Mouse (Mus musculus) Muller cell, postnatal 12 days (primary cell): Measurements from ENCODE around the gene Hist1h4c.
A peak's percentile ranks its signal among the peaks of the same experiment; 100 is the strongest.

ENCODE experiments used
- DNase-seq: peaks from one replicate; pipeline ENCODE4 v3.0.0-alpha.2; 2015; ENCODE audit errors: inconsistent ontology term

The Hist1h4c gene

GRCm38 (mm10) chr13:23698300-23698693 is at the start of gene Hist1h4c:
Hist1h4c (minus strand) TSS chr13:23698454.
- DNase-seq: peak; percentile 98

DNA sequence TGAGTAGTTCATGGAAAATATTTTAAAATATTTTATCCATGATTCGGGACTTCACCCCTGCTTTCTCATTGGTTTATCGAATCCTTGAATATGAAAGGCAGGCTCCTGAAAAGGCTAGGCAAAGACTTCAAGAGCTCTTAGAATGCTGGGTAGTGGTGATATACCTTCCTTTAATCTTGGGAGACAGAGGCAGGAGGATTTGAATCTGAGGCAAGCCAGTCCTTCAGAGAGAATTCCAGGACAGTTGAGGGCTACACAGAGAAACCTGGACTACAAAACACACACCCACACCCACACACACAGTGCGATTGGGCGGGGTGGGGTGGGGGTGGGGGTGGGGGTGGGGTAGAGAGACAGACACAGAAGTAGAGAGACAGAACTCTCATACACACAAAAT is 49.6 kb upstream of the Hist1h4c start:
- DNase-seq: no peak

GRCm38 (mm10) chr13:23747081-23747891 is 49.0 kb upstream of the Hist1h4c start:
- DNase-seq: peak; percentile 55

DNA sequence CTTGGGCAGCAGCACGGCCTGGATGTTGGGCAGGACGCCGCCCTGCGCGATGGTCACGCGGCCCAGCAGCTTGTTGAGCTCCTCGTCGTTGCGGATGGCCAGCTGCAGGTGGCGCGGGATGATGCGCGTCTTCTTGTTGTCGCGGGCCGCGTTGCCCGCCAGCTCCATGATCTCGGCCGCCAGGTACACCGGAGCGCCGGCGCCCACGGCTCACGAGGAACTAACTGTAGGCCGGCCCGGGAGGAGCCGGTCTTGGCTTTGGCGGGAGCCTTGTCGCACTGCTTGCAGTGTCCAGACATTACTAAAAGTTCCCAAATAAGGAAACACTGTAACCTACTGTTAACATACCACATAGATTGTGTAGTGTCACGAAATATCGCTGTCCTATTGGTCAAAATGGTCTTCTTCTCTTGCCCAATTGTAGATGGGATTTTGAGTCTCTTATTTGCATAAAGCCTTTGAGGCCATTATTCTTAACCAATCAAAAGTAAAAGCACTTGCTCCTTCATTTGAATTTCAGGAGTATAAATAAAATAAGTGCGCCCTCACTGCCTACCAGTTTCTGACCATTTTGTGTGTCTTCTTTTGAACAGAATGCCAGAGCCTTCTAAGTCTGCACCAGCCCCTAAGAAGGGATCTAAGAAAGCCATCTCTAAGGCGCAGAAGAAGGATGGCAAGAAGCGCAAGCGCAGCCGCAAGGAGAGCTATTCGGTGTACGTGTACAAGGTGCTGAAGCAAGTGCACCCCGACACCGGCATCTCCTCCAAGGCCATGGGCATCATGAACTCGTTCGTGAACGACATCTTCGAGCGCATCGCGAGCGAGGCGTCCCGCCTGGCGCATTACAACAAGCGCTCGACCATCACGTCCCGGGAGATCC is 48.2 kb upstream of the Hist1h4c start, which contains the start of gene Hist1h2bb:
Gene Hist1h2bb (plus strand): TSS at position 534 of the 880 bp plus-strand sequence.
- peak; percentile 94 for DNase-seq

DNA sequence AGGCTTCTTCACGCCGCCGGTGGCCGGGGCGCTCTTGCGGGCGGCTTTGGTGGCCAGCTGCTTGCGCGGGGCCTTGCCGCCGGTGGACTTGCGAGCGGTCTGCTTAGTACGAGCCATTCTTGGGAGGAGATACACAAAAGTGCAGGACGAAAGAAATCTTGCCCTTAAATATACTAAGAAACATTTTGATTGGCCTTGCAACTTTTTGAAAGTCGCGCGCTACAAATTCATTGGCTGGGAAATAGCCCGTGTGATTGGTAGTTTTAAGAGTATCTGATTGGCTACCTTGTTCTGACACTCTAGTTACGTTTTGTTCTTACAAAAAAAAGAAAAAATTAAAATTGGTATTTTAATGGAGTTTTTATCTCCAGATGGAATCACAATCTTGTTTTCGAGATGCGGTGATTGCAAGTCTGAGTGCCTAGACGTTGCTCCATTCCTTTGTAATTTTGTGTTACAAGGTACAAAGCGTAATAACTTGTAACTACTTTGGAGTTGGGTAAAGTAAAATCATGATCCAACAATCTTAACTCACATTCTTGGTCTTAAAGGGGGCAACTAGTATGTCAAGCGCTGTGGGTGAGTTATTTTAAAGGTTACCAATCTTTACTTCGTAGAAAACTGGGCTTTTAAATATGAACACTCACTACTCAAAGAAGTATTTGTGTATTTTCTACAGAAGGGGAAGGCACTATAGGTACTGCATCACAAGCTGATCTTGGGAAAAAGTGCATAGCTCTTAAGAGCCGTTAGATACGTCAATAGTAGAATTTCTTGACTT is 47.3 kb upstream of the Hist1h4c start, which contains the start of gene Hist1h3c:
Gene Hist1h3c (minus strand): TSS at position 222 of the 781 bp plus-strand sequence.
- peak; percentile 91 for DNase-seq

DNA sequence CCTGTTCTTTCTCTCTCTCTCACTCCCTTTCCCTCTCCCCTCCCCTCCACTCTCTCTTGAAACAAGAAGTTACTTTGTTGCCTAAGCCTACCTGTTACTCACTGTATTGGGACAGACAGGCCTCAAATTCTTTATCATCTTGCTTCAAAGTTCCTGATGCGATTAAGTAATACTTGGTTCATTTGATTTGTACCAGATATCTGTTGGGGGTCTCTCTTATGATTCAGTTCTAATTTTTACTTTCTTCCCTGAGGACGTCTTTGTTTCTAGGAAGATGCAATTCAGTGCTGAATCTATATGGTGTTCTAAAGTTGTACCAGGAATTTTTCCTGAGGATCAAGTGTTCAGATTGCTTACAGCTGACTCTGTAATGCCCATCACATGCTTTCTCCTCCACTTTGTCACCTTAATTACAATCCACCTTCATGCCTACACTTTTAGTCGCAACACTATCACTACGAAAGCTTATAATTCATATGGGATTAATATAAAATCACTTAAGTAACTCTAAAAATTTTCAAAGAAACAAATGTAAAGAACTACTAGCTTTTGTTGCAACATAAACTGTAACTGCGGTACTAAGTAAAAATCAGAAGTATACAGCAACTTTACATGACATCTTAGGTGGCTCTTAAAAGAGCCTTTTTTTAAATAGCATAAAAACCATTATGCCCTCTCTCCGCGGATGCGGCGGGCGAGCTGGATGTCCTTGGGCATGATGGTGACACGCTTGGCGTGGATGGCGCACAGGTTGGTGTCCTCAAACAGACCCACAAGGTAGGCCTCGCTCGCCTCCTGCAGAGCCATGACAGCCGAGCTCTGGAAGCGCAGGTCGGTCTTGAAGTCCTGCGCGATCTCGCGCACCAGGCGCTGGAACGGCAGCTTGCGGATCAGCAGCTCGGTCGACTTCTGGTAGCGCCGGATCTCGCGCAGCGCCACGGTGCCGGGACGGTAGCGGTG is 46.4 kb upstream of the Hist1h4c start:
- peak; percentile 17 for DNase-seq

GRCm38 (mm10) chr13:23743963-23744362 is 45.7 kb upstream of the Hist1h4c start:
- DNase-seq: no peak

- no peak for DNase-seq
These were observed 45.0 kb upstream of the Hist1h4c start for GRCm38 (mm10) chr13:23743215-23743614.

- no peak for DNase-seq
These were observed 43.8 kb upstream of the Hist1h4c start for GRCm38 (mm10) chr13:23742007-23742406.

GRCm38 (mm10) chr13:23740910-23741309 is 42.7 kb upstream of the Hist1h4c start:
- no peak for DNase-seq

DNA sequence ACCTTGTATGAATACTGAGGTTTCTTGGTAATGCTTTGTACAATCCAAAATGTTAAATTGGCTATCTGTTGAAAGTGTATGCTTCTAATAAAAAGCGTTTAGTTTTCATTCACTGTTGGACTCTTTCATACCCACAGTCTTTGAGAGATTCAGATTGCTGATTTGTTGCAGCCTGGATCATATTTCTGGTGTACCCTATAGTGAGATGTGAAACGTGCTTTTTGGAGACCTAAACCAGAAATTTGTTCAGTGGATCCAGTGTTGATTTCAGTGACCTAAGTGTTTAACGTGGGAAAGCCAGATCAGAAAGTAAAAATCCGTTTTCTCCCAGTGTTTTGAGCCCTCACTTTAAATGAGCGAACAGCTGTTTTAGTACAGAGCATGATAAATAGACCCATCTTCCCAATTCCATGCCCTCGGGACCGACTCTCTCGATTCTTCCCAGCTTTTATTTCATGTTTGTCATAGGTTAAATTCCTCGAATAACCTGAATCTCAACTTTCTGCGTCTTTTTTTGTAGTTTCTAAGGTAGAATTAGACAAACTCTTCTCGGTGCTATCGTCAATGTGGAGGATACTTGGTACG is 42.1 kb upstream of the Hist1h4c start:
- DNase-seq: no peak

GRCm38 (mm10) chr13:23739922-23740252 is 41.6 kb upstream of the Hist1h4c start:
- no peak for DNase-seq

DNA sequence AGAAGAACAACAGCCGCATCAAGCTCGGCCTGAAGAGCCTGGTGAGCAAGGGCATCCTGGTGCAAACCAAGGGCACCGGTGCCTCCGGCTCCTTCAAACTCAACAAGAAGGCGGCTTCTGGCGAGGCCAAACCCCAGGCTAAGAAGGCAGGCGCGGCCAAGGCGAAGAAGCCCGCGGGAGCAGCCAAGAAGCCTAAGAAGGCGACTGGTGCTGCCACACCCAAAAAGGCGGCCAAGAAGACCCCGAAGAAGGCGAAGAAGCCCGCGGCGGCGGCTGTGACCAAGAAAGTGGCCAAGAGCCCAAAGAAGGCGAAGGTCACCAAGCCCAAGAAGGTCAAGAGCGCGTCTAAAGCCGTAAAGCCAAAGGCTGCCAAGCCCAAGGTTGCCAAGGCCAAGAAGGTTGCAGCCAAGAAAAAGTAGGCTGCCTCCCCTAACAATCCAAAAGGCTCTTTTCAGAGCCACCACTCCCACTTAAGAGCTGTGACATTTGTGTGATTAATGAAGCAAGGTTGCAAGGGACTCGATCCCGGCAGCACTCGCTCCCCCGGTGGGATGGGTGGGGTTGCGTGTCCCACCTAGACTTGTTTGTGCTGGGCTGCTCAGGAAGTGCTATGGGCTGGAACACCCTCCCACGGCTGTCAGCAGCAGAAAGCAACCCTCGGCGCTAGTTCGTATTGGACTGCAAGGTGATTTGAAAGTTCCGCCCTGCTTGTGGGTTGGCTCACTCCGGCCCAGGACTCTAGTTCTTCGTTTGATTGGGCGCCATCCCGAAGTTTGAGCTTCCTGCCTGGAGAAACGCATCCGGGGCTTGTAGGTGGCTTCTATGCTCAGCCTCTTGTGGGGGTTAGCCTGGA is 41.0 kb upstream of the Hist1h4c start:
- peak; percentile 94 for DNase-seq

DNA sequence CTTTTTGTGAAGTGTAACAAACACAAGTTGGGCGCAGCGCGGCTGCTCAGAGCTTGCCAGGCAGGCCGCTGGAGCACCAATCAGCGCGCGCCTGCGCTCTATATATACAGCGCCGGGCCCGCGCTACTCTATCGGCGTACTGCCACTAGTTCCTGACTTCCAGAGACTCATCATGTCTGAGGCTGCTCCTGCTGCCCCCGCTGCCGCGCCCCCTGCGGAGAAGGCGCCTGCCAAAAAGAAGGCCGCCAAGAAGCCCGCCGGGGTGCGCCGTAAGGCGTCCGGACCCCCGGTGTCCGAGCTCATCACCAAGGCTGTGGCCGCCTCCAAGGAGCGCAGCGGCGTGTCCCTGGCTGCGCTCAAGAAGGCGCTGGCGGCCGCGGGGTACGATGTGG is 40.4 kb upstream of the Hist1h4c start, which contains the start of gene Hist1h1c:
Gene Hist1h1c (plus strand): TSS at position 132 of the 392 bp plus-strand sequence.
- peak; percentile 91 for DNase-seq

DNA sequence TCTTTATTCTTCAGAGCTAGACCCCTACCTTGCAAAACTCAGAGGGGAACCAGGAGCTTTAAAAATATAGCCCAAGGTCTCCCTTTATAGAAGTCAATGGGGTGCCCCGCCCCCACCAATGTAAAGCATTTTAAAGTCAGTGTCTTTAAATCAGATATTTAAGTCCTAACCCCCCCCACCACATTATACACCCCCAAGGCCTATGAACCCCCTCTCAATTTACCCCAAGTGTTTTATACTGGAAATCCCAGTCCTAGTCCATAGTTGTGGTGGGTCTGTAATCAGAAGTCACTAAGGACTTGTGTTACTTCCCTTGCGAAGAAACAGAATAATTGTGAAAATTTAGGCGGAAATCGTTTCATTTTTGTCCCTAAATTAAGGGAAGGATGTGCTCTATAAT is 39.8 kb upstream of the Hist1h4c start:
- no peak for DNase-seq

GRCm38 (mm10) chr13:23737091-23737490 is 38.8 kb upstream of the Hist1h4c start:
- no peak for DNase-seq

DNA sequence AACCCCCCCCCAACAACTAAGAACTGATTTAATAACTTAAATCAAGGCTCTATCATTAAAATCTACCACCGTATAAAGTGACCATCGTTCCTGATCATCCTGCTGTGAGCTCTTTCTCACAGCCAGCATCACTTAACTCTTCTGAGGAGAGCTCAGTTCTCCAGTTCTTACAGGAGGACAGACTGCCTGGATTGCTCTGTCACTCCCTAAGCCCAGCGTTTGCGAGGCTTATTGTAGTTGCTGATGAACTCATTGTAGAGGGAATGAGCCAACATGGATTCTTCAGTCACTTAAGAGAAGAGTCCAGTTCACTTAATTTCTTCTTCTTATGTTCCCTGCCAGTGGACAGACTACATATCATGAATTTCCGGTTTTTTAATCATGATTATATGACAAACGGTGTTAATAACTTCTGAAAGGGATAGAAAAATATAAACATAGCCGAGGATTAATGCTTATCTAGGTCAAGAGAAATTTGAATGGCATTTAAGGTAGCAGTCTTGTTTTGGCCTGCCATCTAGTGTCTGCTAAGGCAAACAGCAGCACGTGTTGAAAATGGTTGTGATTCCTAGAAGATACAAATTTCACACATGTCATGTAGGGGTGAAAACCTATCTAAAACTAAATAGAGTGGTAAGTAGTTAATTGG is 34.0 kb upstream of the Hist1h4c start:
- DNase-seq: peak; percentile 53

- peak; percentile 79 for DNase-seq
These were observed 32.2 kb upstream of the Hist1h4c start for GRCm38 (mm10) chr13:23730479-23730878.

DNA sequence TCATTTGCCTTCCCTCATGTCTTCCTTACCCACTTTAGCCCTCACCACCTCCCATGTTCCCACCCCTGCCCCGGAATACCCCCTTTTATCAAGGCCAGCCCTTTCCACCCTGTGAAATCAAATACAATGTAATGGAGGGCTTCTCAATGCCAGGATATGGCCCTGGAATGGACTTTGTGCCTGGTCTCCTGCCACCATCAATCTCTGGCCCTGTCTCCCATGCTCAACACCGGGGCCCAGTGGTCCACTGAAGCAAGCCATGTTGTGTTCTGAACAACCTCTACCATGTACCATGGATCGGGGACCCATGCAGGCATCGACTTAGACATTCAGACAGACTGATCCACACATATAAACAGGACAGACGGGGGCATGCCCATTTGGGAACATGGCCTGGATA is 31.5 kb upstream of the Hist1h4c start:
- DNase-seq: no peak
